Mouse (Mus musculus): Measurements from ENCODE around the gene Car1. TPM values are rescaled to one million over a fixed set of nuclear protein-coding genes. Genes with fewer than 3 reads are reported as not detected.

Car1 gene
- polyA plus RNA-seq (2014; fragmentation: Nextera tagmentation; extraction: Ambion mirVana) = not detected in 2 replicates

DNA sequence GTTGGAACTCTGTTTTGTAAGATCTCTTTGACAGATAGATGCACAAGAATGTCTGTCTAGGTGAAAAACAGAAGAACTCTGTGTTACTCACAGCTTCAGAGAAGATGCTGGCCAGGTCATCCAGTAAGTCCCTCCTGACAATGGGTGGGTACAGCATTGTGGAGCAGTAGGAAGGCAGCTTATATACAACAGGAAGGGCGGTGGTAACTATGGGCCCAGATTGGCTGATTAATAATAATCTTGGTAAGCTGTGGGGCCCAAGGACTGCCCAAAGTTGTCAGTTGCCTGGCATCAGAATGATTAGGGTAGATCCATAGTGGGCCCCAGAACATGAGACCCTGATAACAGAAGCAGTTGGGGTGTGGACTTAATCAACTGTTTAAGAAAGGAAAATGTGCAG, at the start of gene Car1:
Gene Car1 (minus strand): TSS at position 158 of the 400 bp plus-strand sequence.
- DNase-seq (no peak), ATAC-seq (ENCODE audit: low FRiP score, low TSS enrichment) (no peak)
- no peak within 1 kb of the TSS for H3K9ac ChIP-seq (replicated peaks; ENCODE audit: low read length)
- no peak within 1 kb of the TSS for H3K4me3 ChIP-seq (replicated peaks; ENCODE audit: low read depth, low read length)
- H3K9me3 ChIP-seq (ENCODE audit: control insufficient read depth, low read length) = no peaks in the 10 kb centered on the region
- no peaks in the 10 kb centered on the region for H3K4me1 ChIP-seq (ENCODE audit: control insufficient read depth, insufficient read depth, low read length)
- no peak within 1 kb of the TSS for H3K4me2 ChIP-seq (ENCODE audit: low read length)
- no peaks in the 10 kb centered on the region for H3K27me3 ChIP-seq (ENCODE audit: control insufficient read depth, insufficient read depth, low read length)
- no peak within 1 kb of the TSS for H3K27ac ChIP-seq (replicated peaks; ENCODE audit: low read depth, low read length)
- WGBS = 81% methylated on average over 1 of the region's 1 CpGs
- no peaks in the 10 kb centered on the region for H3K36me3 ChIP-seq (ENCODE audit: control insufficient read depth, insufficient read depth, low read length)

DNA sequence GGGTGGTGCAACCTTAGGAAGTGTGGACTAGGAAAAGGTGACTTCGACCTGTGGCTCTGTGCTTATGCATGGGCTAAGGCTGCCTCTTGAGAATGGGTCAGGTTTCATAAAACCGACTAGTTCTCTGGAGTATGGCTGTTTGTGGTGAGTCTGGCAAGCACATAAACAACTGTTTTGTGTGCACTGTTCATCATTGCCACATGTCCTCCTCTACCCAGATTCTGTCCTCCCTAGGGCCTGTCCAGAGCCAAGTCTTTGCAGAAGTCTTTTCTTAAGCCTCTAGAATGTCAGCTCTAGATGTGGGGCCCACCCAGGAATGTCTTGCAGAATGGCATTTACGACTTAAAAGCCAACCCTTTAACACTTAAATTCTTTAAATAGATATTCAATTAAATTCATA, 49.7 kb upstream of the Car1 start:
- Histone ChIP-seq H3K4me1 (ENCODE audit: control insufficient read depth, insufficient read depth, low read length) (peaks cover under 1% of the 10 kb centered on the region; the same call in 1 of the 2 replicates), H3K27ac (replicated peaks; ENCODE audit: low read depth, low read length) (no peak overlapping the region), H3K27me3 (ENCODE audit: control insufficient read depth, insufficient read depth, low read length) (no peaks in the 10 kb centered on the region), H3K4me3 (replicated peaks; ENCODE audit: low read depth, low read length) (no peak overlapping the region), H3K9ac (replicated peaks; ENCODE audit: low read length) (no peak overlapping the region), H3K4me2 (ENCODE audit: low read length) (no peak overlapping the region), H3K36me3 (ENCODE audit: control insufficient read depth, insufficient read depth, low read length) (no peaks in the 10 kb centered on the region), H3K9me3 (ENCODE audit: control insufficient read depth, low read length) (no peaks in the 10 kb centered on the region)
- ATAC-seq (ENCODE audit: low FRiP score, low TSS enrichment) (no peak), DNase-seq (no peak)
- 87% methylated on average over 3 of the region's 3 CpGs for WGBS

GRCm38 (mm10) chr3:14854446-14854845, 46.3 kb upstream of the Car1 start:
- Histone ChIP-seq H3K36me3 (ENCODE audit: control insufficient read depth, insufficient read depth, low read length) (no peaks in the 10 kb centered on the region), H3K9ac (replicated peaks; ENCODE audit: low read length) (no peak overlapping the region), H3K4me3 (replicated peaks; ENCODE audit: low read depth, low read length) (no peak overlapping the region), H3K27me3 (ENCODE audit: control insufficient read depth, insufficient read depth, low read length) (no peaks in the 10 kb centered on the region), H3K4me1 (ENCODE audit: control insufficient read depth, insufficient read depth, low read length) (no peaks in the 10 kb centered on the region), H3K9me3 (ENCODE audit: control insufficient read depth, low read length) (no peaks in the 10 kb centered on the region), H3K4me2 (ENCODE audit: low read length) (no peak overlapping the region), H3K27ac (replicated peaks; ENCODE audit: low read depth, low read length) (no peak overlapping the region)
- ATAC-seq (ENCODE audit: low FRiP score, low TSS enrichment) (no peak), DNase-seq (no peak)
- WGBS = 80% methylated on average over 1 of the region's 1 CpGs

DNA sequence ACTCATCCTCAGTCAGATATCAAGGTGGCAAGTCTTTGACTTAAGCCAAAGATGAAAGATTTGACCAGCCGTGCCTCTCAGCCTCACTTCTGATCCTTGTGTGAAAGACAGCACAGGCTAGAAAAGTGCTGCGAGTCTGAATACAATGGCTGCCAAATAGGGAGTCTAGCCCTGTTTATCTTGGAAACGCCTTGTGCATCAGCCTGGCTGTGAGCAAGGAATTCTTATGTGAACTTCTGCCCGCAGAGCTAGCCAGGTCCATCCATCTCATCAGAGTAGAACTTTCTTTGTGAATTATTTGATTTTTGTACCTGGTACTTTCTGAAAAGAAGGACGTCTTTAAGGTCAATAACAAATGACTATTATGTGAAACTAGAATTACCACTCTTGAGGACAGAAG, 45.8 kb upstream of the Car1 start:
- no peak overlapping the region for H3K9ac ChIP-seq (replicated peaks; ENCODE audit: low read length)
- WGBS = 67% methylated on average over 5 of the region's 5 CpGs

DNA sequence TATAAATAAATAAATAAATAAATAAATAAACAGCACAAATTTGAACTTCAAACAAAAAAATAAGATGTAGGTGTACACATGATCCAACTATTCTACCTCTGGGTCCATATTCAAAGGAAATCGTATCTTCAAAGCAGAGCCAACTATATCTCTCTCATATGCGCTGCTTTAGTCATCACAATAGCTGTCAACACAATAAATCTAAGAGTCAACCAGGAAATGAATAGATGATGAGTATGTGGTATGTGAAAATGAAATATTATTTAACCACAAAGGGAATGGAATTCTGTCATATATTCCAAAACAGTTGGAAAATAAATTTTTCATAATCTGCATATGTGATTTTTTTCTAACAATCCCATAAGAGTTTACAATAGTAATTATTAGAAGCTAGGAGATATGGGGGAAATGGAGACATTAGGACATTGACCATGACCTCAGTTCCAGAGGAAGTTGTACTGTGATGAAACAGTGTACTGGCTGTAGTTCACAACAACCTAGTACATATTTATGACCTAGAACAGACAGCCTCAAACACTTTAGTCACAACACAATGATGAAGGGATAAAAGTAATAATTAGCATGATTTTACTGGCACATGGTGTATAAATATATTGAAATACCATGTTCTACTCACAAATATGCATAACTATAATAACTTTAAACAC, 40.6 kb upstream of the Car1 start:
- Histone ChIP-seq H3K27ac (replicated peaks; ENCODE audit: low read depth, low read length) (no peak overlapping the region), H3K36me3 (ENCODE audit: control insufficient read depth, insufficient read depth, low read length) (no peaks in the 10 kb centered on the region), H3K27me3 (ENCODE audit: control insufficient read depth, insufficient read depth, low read length) (no peaks in the 10 kb centered on the region), H3K4me1 (ENCODE audit: control insufficient read depth, insufficient read depth, low read length) (no peaks in the 10 kb centered on the region), H3K4me3 (replicated peaks; ENCODE audit: low read depth, low read length) (no peak overlapping the region), H3K4me2 (ENCODE audit: low read length) (no peak overlapping the region), H3K9me3 (ENCODE audit: control insufficient read depth, low read length) (no peaks in the 10 kb centered on the region), H3K9ac (replicated peaks; ENCODE audit: low read length) (no peak overlapping the region)
- WGBS = 92% methylated on average over 2 of the region's 2 CpGs
- DNase-seq = no peak
- no peak for ATAC-seq (ENCODE audit: low FRiP score, low TSS enrichment)

More for the DNA sequence above, 45.8 kb upstream of the Car1 start:
- H3K4me2 ChIP-seq (ENCODE audit: low read length) = no peak overlapping the region
- no peaks in the 10 kb centered on the region for H3K27me3 ChIP-seq (ENCODE audit: control insufficient read depth, insufficient read depth, low read length)
- H3K4me3 ChIP-seq (replicated peaks; ENCODE audit: low read depth, low read length) = no peak overlapping the region
- no peak for ATAC-seq (ENCODE audit: low FRiP score, low TSS enrichment)
- DNase-seq = no peak
- H3K36me3 ChIP-seq (ENCODE audit: control insufficient read depth, insufficient read depth, low read length) = no peaks in the 10 kb centered on the region
- no peaks in the 10 kb centered on the region for H3K9me3 ChIP-seq (ENCODE audit: control insufficient read depth, low read length)
- H3K27ac ChIP-seq (replicated peaks; ENCODE audit: low read depth, low read length) = no peak overlapping the region
- no peaks in the 10 kb centered on the region for H3K4me1 ChIP-seq (ENCODE audit: control insufficient read depth, insufficient read depth, low read length)

DNA sequence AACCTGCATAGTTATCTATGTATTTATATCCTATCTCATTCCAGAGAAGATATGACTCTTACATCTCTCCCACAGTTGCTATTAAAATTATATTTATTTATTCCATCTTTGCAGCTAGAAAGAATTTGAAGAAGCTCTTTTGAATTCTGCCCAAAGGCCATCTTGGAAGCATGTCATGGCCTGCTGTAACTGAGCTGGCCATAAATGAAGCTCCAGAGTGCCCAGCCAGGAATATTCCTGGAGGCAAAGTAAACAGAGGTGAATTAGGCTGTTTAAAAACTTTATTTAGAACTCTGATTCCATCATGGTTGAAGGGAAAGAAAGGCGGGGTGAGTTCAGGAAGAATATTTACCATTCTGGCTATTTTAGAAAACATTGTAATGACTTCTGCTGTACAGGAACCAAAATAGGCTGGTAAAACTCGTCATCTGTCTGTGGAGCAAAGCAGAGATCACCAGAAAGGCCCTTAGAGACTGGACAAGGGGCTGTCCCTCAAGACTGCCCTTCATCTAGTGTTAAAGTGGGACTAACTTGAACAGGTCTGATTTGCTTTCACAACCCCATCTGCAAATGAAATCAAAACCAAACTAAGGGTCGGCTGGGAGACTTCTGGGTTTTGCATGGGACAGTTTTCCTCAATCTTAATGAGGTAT, 31.4 kb upstream of the Car1 start:
- no peaks in the 10 kb centered on the region for H3K27me3 ChIP-seq (ENCODE audit: control insufficient read depth, insufficient read depth, low read length)
- H3K9me3 ChIP-seq (ENCODE audit: control insufficient read depth, low read length) = no peaks in the 10 kb centered on the region
- H3K9ac ChIP-seq (replicated peaks; ENCODE audit: low read length) = no peak overlapping the region
- H3K4me2 ChIP-seq (ENCODE audit: low read length) = no peak overlapping the region
- WGBS = 86% methylated on average over 3 of the region's 3 CpGs
- DNase-seq (no peak), ATAC-seq (ENCODE audit: low FRiP score, low TSS enrichment) (no peak)
- no peaks in the 10 kb centered on the region for H3K4me1 ChIP-seq (ENCODE audit: control insufficient read depth, insufficient read depth, low read length)
- H3K27ac ChIP-seq (replicated peaks; ENCODE audit: low read depth, low read length) = no peak overlapping the region
- no peaks in the 10 kb centered on the region for H3K36me3 ChIP-seq (ENCODE audit: control insufficient read depth, insufficient read depth, low read length)
- H3K4me3 ChIP-seq (replicated peaks; ENCODE audit: low read depth, low read length) = no peak overlapping the region

DNA sequence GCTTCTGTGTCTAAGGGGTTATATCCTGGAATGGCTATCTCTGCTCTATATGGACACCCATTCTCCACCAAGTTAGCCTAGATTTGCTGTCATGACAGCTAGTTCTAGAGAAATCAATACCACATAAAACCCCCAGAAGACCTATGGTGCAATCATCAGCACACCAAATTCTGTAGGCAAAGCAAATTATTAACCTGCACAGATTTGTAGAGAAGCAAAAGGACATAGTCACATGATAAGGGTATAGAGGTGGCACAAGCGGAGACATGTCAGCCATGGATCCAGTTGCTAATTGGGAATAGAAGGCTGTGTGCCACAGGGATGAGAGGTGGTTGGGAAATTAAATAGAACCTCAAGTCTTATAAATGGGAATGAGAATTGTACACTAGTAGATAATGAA, 30.8 kb upstream of the Car1 start:
- no peaks in the 10 kb centered on the region for H3K27me3 ChIP-seq (ENCODE audit: control insufficient read depth, insufficient read depth, low read length)
- ATAC-seq (ENCODE audit: low FRiP score, low TSS enrichment) = no peak
- WGBS = 96% methylated on average over 1 of the region's 1 CpGs

DNA sequence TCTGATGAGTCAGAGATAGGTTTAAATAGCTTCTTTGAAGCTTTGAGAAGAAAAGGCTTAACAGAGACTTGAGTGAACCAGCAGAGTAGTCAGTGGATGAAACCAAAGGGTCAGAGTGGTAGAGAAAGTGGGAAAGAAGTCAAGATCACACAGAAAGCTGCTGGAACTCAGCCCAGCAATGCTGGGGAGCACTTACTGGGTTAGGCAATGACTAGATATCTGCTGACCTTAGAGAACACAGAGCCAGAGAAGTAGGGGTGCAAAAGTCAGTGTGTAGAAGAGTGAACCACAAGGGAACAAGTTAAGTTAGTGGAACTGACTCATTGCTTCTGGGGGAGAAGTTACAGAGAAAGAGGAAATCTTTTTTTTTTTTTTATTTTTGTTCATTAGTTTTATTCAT, 24.6 kb upstream of the Car1 start:
- Histone ChIP-seq H3K4me2 (ENCODE audit: low read length) (no peak overlapping the region), H3K27me3 (ENCODE audit: control insufficient read depth, insufficient read depth, low read length) (no peaks in the 10 kb centered on the region), H3K4me3 (replicated peaks; ENCODE audit: low read depth, low read length) (no peak overlapping the region), H3K9ac (replicated peaks; ENCODE audit: low read length) (no peak overlapping the region), H3K36me3 (ENCODE audit: control insufficient read depth, insufficient read depth, low read length) (no peaks in the 10 kb centered on the region), H3K4me1 (ENCODE audit: control insufficient read depth, insufficient read depth, low read length) (no peaks in the 10 kb centered on the region), H3K9me3 (ENCODE audit: control insufficient read depth, low read length) (no peaks in the 10 kb centered on the region), H3K27ac (replicated peaks; ENCODE audit: low read depth, low read length) (no peak overlapping the region)
- no peak for DNase-seq
- no peak for ATAC-seq (ENCODE audit: low FRiP score, low TSS enrichment)

More for the DNA sequence above, 30.8 kb upstream of the Car1 start:
- no peaks in the 10 kb centered on the region for H3K9me3 ChIP-seq (ENCODE audit: control insufficient read depth, low read length)
- no peak overlapping the region for H3K9ac ChIP-seq (replicated peaks; ENCODE audit: low read length)
- H3K4me2 ChIP-seq (ENCODE audit: low read length) = no peak overlapping the region
- no peak for DNase-seq
- H3K4me1 ChIP-seq (ENCODE audit: control insufficient read depth, insufficient read depth, low read length) = no peaks in the 10 kb centered on the region
- no peaks in the 10 kb centered on the region for H3K36me3 ChIP-seq (ENCODE audit: control insufficient read depth, insufficient read depth, low read length)
- H3K4me3 ChIP-seq (replicated peaks; ENCODE audit: low read depth, low read length) = no peak overlapping the region
- H3K27ac ChIP-seq (replicated peaks; ENCODE audit: low read depth, low read length) = no peak overlapping the region

DNA sequence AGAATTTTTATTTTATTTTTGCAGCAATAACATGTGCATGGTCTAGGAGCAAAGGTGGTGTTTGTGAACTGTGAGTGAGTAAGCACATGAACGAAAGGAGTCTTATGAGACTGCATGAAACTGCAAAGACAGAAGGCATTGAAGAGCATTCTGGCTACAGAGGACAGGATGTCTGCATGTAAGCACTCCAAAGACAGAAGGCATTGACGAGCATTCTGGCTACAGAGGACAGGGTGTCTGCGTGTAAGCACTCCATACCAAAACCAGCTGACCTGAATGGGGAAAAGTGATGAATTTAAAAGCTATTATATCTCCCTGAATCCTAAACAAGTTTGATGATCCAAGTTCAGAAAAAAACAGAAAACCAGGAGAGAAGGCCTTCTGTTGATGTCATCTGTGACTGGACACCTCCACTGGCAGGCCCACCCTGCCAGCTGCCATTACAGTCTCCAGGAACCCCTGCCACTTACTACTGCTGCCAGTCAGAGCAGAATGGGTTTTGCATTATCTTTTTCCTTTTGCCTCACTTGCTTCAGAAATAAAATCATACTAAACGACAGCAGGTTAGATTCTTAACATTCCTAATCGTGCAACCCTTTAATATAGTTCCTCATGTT, 23.2 kb upstream of the Car1 start:
- Histone ChIP-seq H3K9ac (replicated peaks; ENCODE audit: low read length) (no peak overlapping the region), H3K4me3 (replicated peaks; ENCODE audit: low read depth, low read length) (no peak overlapping the region), H3K9me3 (ENCODE audit: control insufficient read depth, low read length) (no peaks in the 10 kb centered on the region), H3K4me2 (ENCODE audit: low read length) (no peak overlapping the region), H3K27me3 (ENCODE audit: control insufficient read depth, insufficient read depth, low read length) (no peaks in the 10 kb centered on the region), H3K4me1 (ENCODE audit: control insufficient read depth, insufficient read depth, low read length) (no peaks in the 10 kb centered on the region), H3K36me3 (ENCODE audit: control insufficient read depth, insufficient read depth, low read length) (no peaks in the 10 kb centered on the region), H3K27ac (replicated peaks; ENCODE audit: low read depth, low read length) (no peak overlapping the region)
- 91% methylated on average over 5 of the region's 5 CpGs for WGBS
- DNase-seq = no peak
- ATAC-seq (ENCODE audit: low FRiP score, low TSS enrichment) = no peak

Data from midbrain, embryonic 14.5 days (tissue).